Mouse (Mus musculus): ENCODE data around the gene Cnot10. TPM values are rescaled to one million over a fixed set of nuclear protein-coding genes. Genes with fewer than 3 reads are reported as not detected.

Gene Cnot10
- total and polyA plus RNA-seq, 2 experiments, result 10.7 to 15.2 TPM

DNA sequence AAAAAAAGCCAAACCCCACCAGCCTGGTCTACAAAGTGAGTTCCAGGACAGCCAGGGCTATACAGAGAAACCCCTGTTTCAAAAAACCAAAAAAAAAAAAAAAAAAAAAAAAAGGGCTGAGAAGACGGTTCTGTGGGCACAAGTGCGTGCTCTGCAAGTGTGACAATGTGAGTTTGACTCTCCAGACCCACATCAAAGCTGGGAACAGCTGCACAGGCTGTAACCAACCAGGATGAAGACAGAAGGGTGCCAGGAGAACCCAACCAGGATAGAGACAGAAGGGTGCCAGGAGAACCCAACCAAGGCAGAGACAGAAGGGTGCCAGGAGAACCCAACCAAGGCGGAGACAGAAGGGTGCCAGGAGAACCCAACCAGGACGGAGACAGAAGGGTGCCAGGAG, 3.8 kb downstream of the Cnot10 start:
- H3K79me2 ChIP-seq (ENCODE audit: control insufficient read depth, insufficient read depth, low read length), result peaks cover 24% of the 10 kb centered on the region; the same call in 1 of the 2 replicates
- TF ChIP-seq POLR2A (IDR thresholded peaks at IDR 0.05; ENCODE audit: extremely low read depth, insufficient read depth, low read length), result no peak
- no peak for TF ChIP-seq CTCF (IDR thresholded peaks at IDR 0.05; ENCODE audit: low read depth, low read length)
- no peak overlapping the region for H3K9ac ChIP-seq (ENCODE audit: low read depth, low read length)
- H3K4me3 ChIP-seq (ENCODE audit: insufficient read depth, low read depth, low read length), result no peak overlapping the region
- H3K27me3 ChIP-seq (ENCODE audit: control insufficient read depth, insufficient read depth, low read length), result no peaks in the 10 kb centered on the region
- WGBS, result 95% methylated on average over 4 of the region's 4 CpGs
- no peak for DNase-seq (ENCODE audit: extremely low read depth, low read depth, low spot score)
- no peak overlapping the region for H3K27ac ChIP-seq (replicated peaks; ENCODE audit: insufficient read depth, low read depth, low read length)
- peaks cover 1% of the 10 kb centered on the region; the same call in 1 of the 2 replicates for H3K36me3 ChIP-seq (ENCODE audit: control insufficient read depth, insufficient read depth, low read length)
- H3K4me1 ChIP-seq (ENCODE audit: control insufficient read depth, insufficient read depth, low read length), result peaks cover 14% of the 10 kb centered on the region

DNA sequence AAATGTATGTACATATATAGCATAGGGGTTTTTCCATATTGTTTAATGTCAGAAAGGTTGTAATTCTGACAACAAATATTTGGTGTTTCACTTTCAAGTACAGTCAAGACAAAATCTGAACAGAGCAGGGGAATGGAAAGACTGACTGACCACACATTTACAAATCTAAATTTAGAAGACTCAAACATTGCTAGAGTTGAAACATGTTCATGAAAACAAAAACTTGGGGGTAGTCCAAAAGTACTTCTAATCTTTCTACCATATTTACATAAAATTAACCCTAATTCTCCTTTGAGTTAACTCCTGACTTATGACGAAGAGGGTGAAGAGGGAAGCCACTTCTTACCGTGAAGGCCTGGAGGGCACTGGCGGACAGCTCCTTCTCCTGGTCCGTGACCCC, 7.7 kb downstream of the Cnot10 start:
- peak; percentile 55 for DNase-seq (ENCODE audit: extremely low read depth, low read depth, low spot score)
- Histone ChIP-seq H3K79me2 (ENCODE audit: control insufficient read depth, insufficient read depth, low read length) (peaks cover 13% of the 10 kb centered on the region; the same call in 1 of the 2 replicates), H3K9ac (ENCODE audit: low read depth, low read length) (no peak overlapping the region), H3K4me1 (ENCODE audit: control insufficient read depth, insufficient read depth, low read length) (peaks cover 8% of the 10 kb centered on the region), H3K27ac (replicated peaks; ENCODE audit: insufficient read depth, low read depth, low read length) (peak overlapping the region; percentile 22; the same call in 1 of the 2 replicates), H3K27me3 (ENCODE audit: control insufficient read depth, insufficient read depth, low read length) (no peaks in the 10 kb centered on the region), H3K36me3 (ENCODE audit: control insufficient read depth, insufficient read depth, low read length) (peaks cover 12% of the 10 kb centered on the region), H3K4me3 (ENCODE audit: insufficient read depth, low read depth, low read length) (no peak overlapping the region)
- WGBS, result 35% methylated on average over 4 of the region's 4 CpGs
- TF ChIP-seq CTCF (IDR thresholded peaks at IDR 0.05; ENCODE audit: low read depth, low read length), result no peak
- TF ChIP-seq POLR2A (IDR thresholded peaks at IDR 0.05; ENCODE audit: extremely low read depth, insufficient read depth, low read length), result no peak

DNA sequence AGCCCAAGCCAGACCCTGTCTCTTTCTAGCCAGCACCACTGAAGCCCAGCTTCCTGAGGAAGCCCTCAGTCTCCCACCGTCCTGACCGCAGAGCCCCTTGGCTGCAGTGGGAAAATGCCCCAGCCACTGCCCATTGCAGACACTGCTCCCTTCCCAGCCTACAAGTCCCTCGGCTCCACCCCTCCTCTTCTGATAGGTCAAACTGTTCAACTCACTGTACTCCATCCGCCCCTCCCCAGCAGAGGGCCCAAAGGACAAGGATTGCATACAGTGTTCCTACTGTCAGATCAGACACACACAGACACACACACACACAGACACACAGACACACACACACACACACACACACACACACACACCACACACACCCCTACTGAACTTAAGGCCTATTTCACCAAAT, 13.3 kb downstream of the Cnot10 start:
- no peak overlapping the region for H3K4me3 ChIP-seq (ENCODE audit: insufficient read depth, low read depth, low read length)
- TF ChIP-seq POLR2A (IDR thresholded peaks at IDR 0.05; ENCODE audit: extremely low read depth, insufficient read depth, low read length), result no peak
- no peak for TF ChIP-seq CTCF (IDR thresholded peaks at IDR 0.05; ENCODE audit: low read depth, low read length)
- no peak for DNase-seq (ENCODE audit: extremely low read depth, low read depth, low spot score)
- H3K36me3 ChIP-seq (ENCODE audit: control insufficient read depth, insufficient read depth, low read length), result peaks cover 37% of the 10 kb centered on the region
- no peak overlapping the region for H3K27ac ChIP-seq (replicated peaks; ENCODE audit: insufficient read depth, low read depth, low read length)
- H3K9ac ChIP-seq (ENCODE audit: low read depth, low read length), result no peak overlapping the region
- H3K4me1 ChIP-seq (ENCODE audit: control insufficient read depth, insufficient read depth, low read length), result no peaks in the 10 kb centered on the region
- H3K27me3 ChIP-seq (ENCODE audit: control insufficient read depth, insufficient read depth, low read length), result no peaks in the 10 kb centered on the region
- 64% methylated on average over 4 of the region's 4 CpGs for WGBS
- peaks cover 4% of the 10 kb centered on the region; the same call in 1 of the 2 replicates for H3K79me2 ChIP-seq (ENCODE audit: control insufficient read depth, insufficient read depth, low read length)

DNA sequence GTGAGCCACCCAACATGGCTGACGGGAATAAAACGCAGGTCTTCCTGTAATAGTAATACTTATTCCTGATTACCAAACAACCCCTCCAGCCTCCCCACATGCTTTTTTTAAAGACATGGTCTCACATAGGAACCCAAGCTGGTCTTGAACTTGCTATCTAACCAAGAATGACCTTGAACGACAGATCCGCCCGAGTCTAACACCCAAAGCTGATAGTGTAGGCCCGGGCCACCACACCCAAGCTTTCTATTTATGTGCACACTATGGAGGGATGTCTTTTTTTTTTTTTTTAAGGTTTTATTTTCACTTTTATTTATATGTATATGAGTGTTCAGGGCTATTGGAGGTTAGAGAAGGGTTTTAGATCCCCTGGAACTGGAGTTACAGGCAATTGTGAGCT, 15.8 kb downstream of the Cnot10 start:
- Histone ChIP-seq H3K4me1 (ENCODE audit: control insufficient read depth, insufficient read depth, low read length) (no peaks in the 10 kb centered on the region), H3K27me3 (ENCODE audit: control insufficient read depth, insufficient read depth, low read length) (no peaks in the 10 kb centered on the region), H3K9ac (ENCODE audit: low read depth, low read length) (no peak overlapping the region), H3K4me3 (ENCODE audit: insufficient read depth, low read depth, low read length) (no peak overlapping the region), H3K27ac (replicated peaks; ENCODE audit: insufficient read depth, low read depth, low read length) (no peak overlapping the region), H3K36me3 (ENCODE audit: control insufficient read depth, insufficient read depth, low read length) (peaks cover 38% of the 10 kb centered on the region), H3K79me2 (ENCODE audit: control insufficient read depth, insufficient read depth, low read length) (peaks cover 2% of the 10 kb centered on the region; the same call in 1 of the 2 replicates)
- DNase-seq (ENCODE audit: extremely low read depth, low read depth, low spot score), result no peak
- WGBS, result 92% methylated on average over 6 of the region's 6 CpGs
- TF ChIP-seq CTCF (IDR thresholded peaks at IDR 0.05; ENCODE audit: low read depth, low read length), result no peak
- no peak for TF ChIP-seq POLR2A (IDR thresholded peaks at IDR 0.05; ENCODE audit: extremely low read depth, insufficient read depth, low read length)

DNA sequence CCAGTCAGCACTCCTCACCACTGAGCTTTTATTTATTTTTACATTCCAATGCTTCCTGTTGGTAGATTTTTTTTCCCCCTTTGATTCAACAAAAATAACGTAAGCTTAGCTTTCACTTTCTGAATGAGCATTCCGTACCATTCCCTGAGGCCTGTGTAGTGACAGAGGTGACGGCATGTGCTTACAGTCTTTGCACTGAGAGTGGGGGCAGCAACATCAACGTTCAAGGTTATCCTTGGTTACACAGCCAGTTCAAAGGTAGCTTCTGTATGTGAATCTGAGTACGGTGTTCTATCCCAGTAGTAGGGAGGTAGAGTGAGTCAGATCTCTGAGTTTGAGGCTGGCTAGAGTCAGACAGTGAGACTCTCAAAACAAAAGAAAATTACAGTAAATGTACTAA, 18.8 kb downstream of the Cnot10 start:
- Histone ChIP-seq H3K4me1 (ENCODE audit: control insufficient read depth, insufficient read depth, low read length) (no peaks in the 10 kb centered on the region), H3K79me2 (ENCODE audit: control insufficient read depth, insufficient read depth, low read length) (no peaks in the 10 kb centered on the region), H3K27ac (replicated peaks; ENCODE audit: insufficient read depth, low read depth, low read length) (no peak overlapping the region), H3K4me3 (ENCODE audit: insufficient read depth, low read depth, low read length) (no peak overlapping the region), H3K36me3 (ENCODE audit: control insufficient read depth, insufficient read depth, low read length) (peaks cover 36% of the 10 kb centered on the region), H3K27me3 (ENCODE audit: control insufficient read depth, insufficient read depth, low read length) (no peaks in the 10 kb centered on the region), H3K9ac (ENCODE audit: low read depth, low read length) (no peak overlapping the region)
- TF ChIP-seq POLR2A (IDR thresholded peaks at IDR 0.05; ENCODE audit: extremely low read depth, insufficient read depth, low read length) (no peak), CTCF (IDR thresholded peaks at IDR 0.05; ENCODE audit: low read depth, low read length) (no peak)
- WGBS, result 32% methylated on average over 5 of the region's 5 CpGs
- peak; percentile 66 for DNase-seq (ENCODE audit: extremely low read depth, low read depth, low spot score)

DNA sequence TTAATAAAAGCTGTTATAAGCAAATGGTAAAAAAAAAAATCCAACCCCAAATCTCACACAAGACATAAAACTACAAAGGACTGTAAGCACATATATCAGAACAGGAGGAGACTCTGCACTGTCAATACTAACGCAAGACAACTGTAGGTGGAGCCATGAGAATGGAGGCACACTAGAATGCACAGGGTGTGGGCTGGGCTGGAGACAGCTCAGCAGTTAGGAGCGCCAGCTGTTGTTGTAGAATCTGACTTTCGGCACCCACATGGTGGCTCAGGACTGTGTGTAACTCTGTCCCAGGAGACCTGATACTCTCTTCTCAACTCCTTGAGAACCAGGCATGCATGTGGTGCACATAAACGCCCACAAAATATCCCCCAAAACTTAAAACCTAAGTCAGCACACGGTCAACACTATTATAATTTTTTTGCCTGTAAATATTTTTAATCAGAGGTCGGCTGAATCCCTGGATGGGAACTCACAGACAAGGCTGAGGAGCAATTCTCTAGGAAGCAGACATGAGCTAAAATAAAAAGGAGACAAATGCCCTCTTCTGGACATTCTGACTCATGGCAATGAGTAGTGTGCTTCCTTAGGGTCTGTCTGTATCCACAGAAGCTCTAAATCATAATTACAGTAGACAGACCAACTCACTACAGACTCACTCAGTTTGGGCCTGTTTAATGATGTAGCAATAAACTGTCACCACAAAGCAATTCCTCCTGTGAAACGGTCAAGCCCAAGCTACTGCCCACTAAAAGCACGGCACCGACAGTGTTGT, 25.6 kb downstream of the Cnot10 start:
- Histone ChIP-seq H3K4me1 (ENCODE audit: control insufficient read depth, insufficient read depth, low read length) (no peaks in the 10 kb centered on the region), H3K4me3 (ENCODE audit: insufficient read depth, low read depth, low read length) (no peak overlapping the region), H3K27me3 (ENCODE audit: control insufficient read depth, insufficient read depth, low read length) (no peaks in the 10 kb centered on the region), H3K36me3 (ENCODE audit: control insufficient read depth, insufficient read depth, low read length) (peaks cover 38% of the 10 kb centered on the region), H3K27ac (replicated peaks; ENCODE audit: insufficient read depth, low read depth, low read length) (no peak overlapping the region), H3K9ac (ENCODE audit: low read depth, low read length) (no peak overlapping the region), H3K79me2 (ENCODE audit: control insufficient read depth, insufficient read depth, low read length) (no peaks in the 10 kb centered on the region)
- no peak for DNase-seq (ENCODE audit: extremely low read depth, low read depth, low spot score)
- TF ChIP-seq POLR2A (IDR thresholded peaks at IDR 0.05; ENCODE audit: extremely low read depth, insufficient read depth, low read length) (no peak), CTCF (IDR thresholded peaks at IDR 0.05; ENCODE audit: low read depth, low read length) (no peak)
- WGBS, result 87% methylated on average over 9 of the region's 9 CpGs
